Mouse (Mus musculus): Measurements from ENCODE around the gene Tspoap1. TPM values are rescaled to one million over a fixed set of nuclear protein-coding genes. Genes with fewer than 3 reads are reported as not detected.

Tspoap1 gene
- polyA plus RNA-seq, 1 experiment from 2014 or later, result 0.47 TPM

- H3K27me3 ChIP-seq (replicated peaks), result peaks cover 4% of the 10 kb centered on the region; the same call in 1 of the 2 replicates
- no peak overlapping the region for H3K9ac ChIP-seq
- H3K9me3 ChIP-seq, result no peaks in the 10 kb centered on the region
- ATAC-seq (ENCODE audit: extremely low read depth, insufficient number of reproducible peaks, low FRiP score, low TSS enrichment), result no peak
- H3K27ac ChIP-seq (replicated peaks), result no peak overlapping the region
- H3K4me3 ChIP-seq, result no peak overlapping the region
- no peaks in the 10 kb centered on the region for H3K36me3 ChIP-seq
- WGBS, result 61% methylated on average over 4 of the region's 4 CpGs
- H3K4me2 ChIP-seq, result no peak overlapping the region
- peaks cover 47% of the 10 kb centered on the region for H3K4me1 ChIP-seq
These were observed 32.9 kb upstream of the Tspoap1 start for GRCm38 (mm10) chr11:87727471-87727870.

- WGBS, result 58% methylated on average over 18 of the region's 18 CpGs
These were observed 31.3 kb upstream of the Tspoap1 start for GRCm38 (mm10) chr11:87728850-87729592.

GRCm38 (mm10) chr11:87729593-87730185 lies 30.7 kb upstream of the Tspoap1 start:
- H3K27me3 ChIP-seq (replicated peaks), result peaks cover 4% of the 10 kb centered on the region; the same call in 1 of the 2 replicates
- H3K9ac ChIP-seq, result no peak overlapping the region
- H3K27ac ChIP-seq (replicated peaks), result 0 out of 2 replicates have a peak overlapping the region, but pooled peaks have one; percentile 9
- H3K4me3 ChIP-seq, result no peak overlapping the region
- H3K36me3 ChIP-seq, result no peaks in the 10 kb centered on the region
- H3K9me3 ChIP-seq, result no peaks in the 10 kb centered on the region
- peaks cover 53% of the 10 kb centered on the region for H3K4me1 ChIP-seq
- H3K4me2 ChIP-seq, result peak overlapping the region; percentile 20
- ATAC-seq (ENCODE audit: extremely low read depth, insufficient number of reproducible peaks, low FRiP score, low TSS enrichment), result no peak
- WGBS, result 54% methylated on average over 13 of the region's 13 CpGs

More at GRCm38 (mm10) chr11:87728850-87729592, 31.3 kb upstream of the Tspoap1 start:
- no peak overlapping the region for H3K4me3 ChIP-seq
- no peak overlapping the region for H3K27ac ChIP-seq (replicated peaks)
- peak overlapping the region; percentile 20 for H3K4me2 ChIP-seq
- no peaks in the 10 kb centered on the region for H3K9me3 ChIP-seq
- peaks cover 4% of the 10 kb centered on the region; the same call in 1 of the 2 replicates for H3K27me3 ChIP-seq (replicated peaks)
- peaks cover 49% of the 10 kb centered on the region for H3K4me1 ChIP-seq
- no peak for ATAC-seq (ENCODE audit: extremely low read depth, insufficient number of reproducible peaks, low FRiP score, low TSS enrichment)
- H3K36me3 ChIP-seq, result no peaks in the 10 kb centered on the region
- H3K9ac ChIP-seq, result no peak overlapping the region

- no peak for ATAC-seq (ENCODE audit: extremely low read depth, insufficient number of reproducible peaks, low FRiP score, low TSS enrichment)
- Histone ChIP-seq H3K9me3 (no peaks in the 10 kb centered on the region), H3K4me1 (peaks cover 50% of the 10 kb centered on the region)
These were observed 29.6 kb upstream of the Tspoap1 start for GRCm38 (mm10) chr11:87730652-87731310.

GRCm38 (mm10) chr11:87734346-87734745 lies 26.0 kb upstream of the Tspoap1 start:
- Histone ChIP-seq H3K4me3 (peak overlapping the region; percentile 20), H3K9me3 (no peaks in the 10 kb centered on the region), H3K36me3 (peaks cover 5% of the 10 kb centered on the region; the same call in 1 of the 2 replicates), H3K4me1 (peaks cover 42% of the 10 kb centered on the region), H3K9ac (peak overlapping the region; percentile 71), H3K27me3 (replicated peaks) (no peaks in the 10 kb centered on the region; the same call in 1 of the 2 replicates), H3K4me2 (peak overlapping the region; percentile 58), H3K27ac (replicated peaks) (no peak overlapping the region)
- 40% methylated on average over 5 of the region's 5 CpGs for WGBS
- no peak for ATAC-seq (ENCODE audit: extremely low read depth, insufficient number of reproducible peaks, low FRiP score, low TSS enrichment)

More at GRCm38 (mm10) chr11:87730652-87731310, 29.6 kb upstream of the Tspoap1 start:
- peaks cover 4% of the 10 kb centered on the region; the same call in 1 of the 2 replicates for H3K27me3 ChIP-seq (replicated peaks)
- no peak overlapping the region for H3K4me2 ChIP-seq
- no peak overlapping the region for H3K4me3 ChIP-seq
- H3K27ac ChIP-seq (replicated peaks), result no peak overlapping the region
- no peak overlapping the region for H3K9ac ChIP-seq
- H3K36me3 ChIP-seq, result no peaks in the 10 kb centered on the region
- 68% methylated on average over 10 of the region's 10 CpGs for WGBS

- Histone ChIP-seq H3K9ac (peak overlapping the region; percentile 94; the same call in 1 of the 2 replicates), H3K4me2 (peak overlapping the region; percentile 98), H3K27ac (replicated peaks) (peak overlapping the region; percentile 90), H3K9me3 (no peaks in the 10 kb centered on the region), H3K36me3 (peaks cover 19% of the 10 kb centered on the region), H3K4me1 (peaks cover 34% of the 10 kb centered on the region), H3K27me3 (replicated peaks) (no peaks in the 10 kb centered on the region; the same call in 1 of the 2 replicates), H3K4me3 (0 out of 2 replicates have a peak overlapping the region, but pooled peaks have one; percentile 97)
- 51% methylated on average over 6 of the region's 6 CpGs for WGBS
- no peak for ATAC-seq (ENCODE audit: extremely low read depth, insufficient number of reproducible peaks, low FRiP score, low TSS enrichment)
These were observed 24.6 kb upstream of the Tspoap1 start for GRCm38 (mm10) chr11:87735691-87736090.

GRCm38 (mm10) chr11:87736647-87737134 lies 23.6 kb upstream of the Tspoap1 start:
- Histone ChIP-seq H3K27ac (replicated peaks) (peak overlapping the region; percentile 90), H3K36me3 (peaks cover 29% of the 10 kb centered on the region), H3K4me2 (peak overlapping the region; percentile 98), H3K4me3 (peak overlapping the region; percentile 97), H3K4me1 (peaks cover 34% of the 10 kb centered on the region), H3K9ac (peak overlapping the region; percentile 94), H3K9me3 (no peaks in the 10 kb centered on the region), H3K27me3 (replicated peaks) (no peaks in the 10 kb centered on the region; the same call in 1 of the 2 replicates)
- ATAC-seq (ENCODE audit: extremely low read depth, insufficient number of reproducible peaks, low FRiP score, low TSS enrichment), result peak; percentile 41; the same call in 1 of the 2 replicates
- 2% methylated on average over 31 of the region's 31 CpGs for WGBS

GRCm38 (mm10) chr11:87737175-87737740 lies 23.1 kb upstream of the Tspoap1 start, which contains the start of gene Supt4a:
Gene Supt4a, plus strand, starts transcription at chr11:87737552.
- Histone ChIP-seq H3K27ac (replicated peaks) (peak within 1 kb of the TSS; percentile 90), H3K9me3 (no peaks in the 10 kb centered on the region), H3K4me1 (peaks cover 34% of the 10 kb centered on the region), H3K4me3 (peak within 1 kb of the TSS; percentile 97), H3K4me2 (peak within 1 kb of the TSS; percentile 98), H3K36me3 (peaks cover 34% of the 10 kb centered on the region), H3K27me3 (replicated peaks) (no peaks in the 10 kb centered on the region; the same call in 1 of the 2 replicates), H3K9ac (peak within 1 kb of the TSS; percentile 94)
- 0% methylated on average over 56 of the region's 57 CpGs for WGBS
- ATAC-seq (ENCODE audit: extremely low read depth, insufficient number of reproducible peaks, low FRiP score, low TSS enrichment), result peak; percentile 91

GRCm38 (mm10) chr11:87743691-87744090 lies 16.6 kb upstream of the Tspoap1 start:
- no peak for ATAC-seq (ENCODE audit: extremely low read depth, insufficient number of reproducible peaks, low FRiP score, low TSS enrichment)
- peaks cover 67% of the 10 kb centered on the region for H3K36me3 ChIP-seq
- peaks cover 11% of the 10 kb centered on the region; the same call in 1 of the 2 replicates for H3K27me3 ChIP-seq (replicated peaks)
- no peaks in the 10 kb centered on the region for H3K9me3 ChIP-seq
- H3K4me2 ChIP-seq, result no peak overlapping the region
- WGBS, result 86% methylated on average over 3 of the region's 3 CpGs
- no peak overlapping the region for H3K4me3 ChIP-seq
- H3K4me1 ChIP-seq, result 0 out of 2 replicates have a peak, but pooled peaks cover 4% of the 10 kb centered on the region
- H3K27ac ChIP-seq (replicated peaks), result no peak overlapping the region
- no peak overlapping the region for H3K9ac ChIP-seq

GRCm38 (mm10) chr11:87744964-87745363 lies 15.4 kb upstream of the Tspoap1 start:
- Histone ChIP-seq H3K27me3 (replicated peaks) (peaks cover 23% of the 10 kb centered on the region; the same call in 1 of the 2 replicates), H3K4me1 (peaks cover 12% of the 10 kb centered on the region; the same call in 1 of the 2 replicates), H3K9ac (no peak overlapping the region), H3K4me3 (no peak overlapping the region), H3K4me2 (no peak overlapping the region), H3K36me3 (peaks cover 56% of the 10 kb centered on the region), H3K9me3 (no peaks in the 10 kb centered on the region), H3K27ac (replicated peaks) (no peak overlapping the region)
- WGBS, result 65% methylated on average over 4 of the region's 4 CpGs
- no peak for ATAC-seq (ENCODE audit: extremely low read depth, insufficient number of reproducible peaks, low FRiP score, low TSS enrichment)
